Mouse (Mus musculus) intestine, embryonic 14.5 days (tissue): ENCODE measurements around the gene Hmgb2. TPM values are rescaled to one million over a fixed set of nuclear protein-coding genes. Genes with fewer than 3 reads are reported as not detected.
"Not testable (repeated sequence)": the region's sequence is repeated elsewhere in the genome, so short reads cannot be mapped to it uniquely, and the experiment has no call there.

Experiments
- ATAC-seq: fragments of 200-750 bp; cut with Nextera tagmentation; replicated peaks from 2 replicates; pipeline ENCODE4 v1.8.0; 2017; ENCODE audit warnings: low read depth, moderate number of reproducible peaks, moderate TSS enrichment, moderate library complexity; ENCODE audit not compliant: low FRiP score, low TSS enrichment
- DNase-seq: peaks from one replicate; pipeline ENCODE4 v3.0.0-alpha.2; 2018; ENCODE audit warnings: low spot score
- H3K27ac ChIP-seq: fragments of 300-500 bp; sonication (generic); 2 replicates; pipeline ENCODE4 v1.5.1; 2014; ENCODE audit warnings: low read depth, mild to moderate bottlenecking, control low read depth
- H3K27me3 ChIP-seq: fragments of 300-500 bp; sonication (generic); replicated peaks from 2 replicates; pipeline ENCODE4 v1.6.1; 2014; ENCODE audit warnings: low read length, control low read depth; ENCODE audit not compliant: control insufficient read depth, insufficient read depth
- H3K36me3 ChIP-seq: fragments of 300-500 bp; sonication (generic); 2 replicates; pipeline ENCODE4 v1.6.1; 2014; ENCODE audit warnings: low read length, control low read depth; ENCODE audit not compliant: control insufficient read depth, insufficient read depth
- H3K4me1 ChIP-seq: fragments of 300-500 bp; sonication (generic); replicated peaks from 2 replicates; pipeline ENCODE4 v1.6.1; 2014; ENCODE audit warnings: low read length, control low read depth, mixed read lengths; ENCODE audit not compliant: control insufficient read depth, insufficient read depth
- H3K4me2 ChIP-seq: fragments of 300-500 bp; sonication (generic); 2 replicates; pipeline ENCODE4 v1.6.1; 2014; ENCODE audit warnings: low read length
- H3K4me3 ChIP-seq: fragments of 300-500 bp; sonication (generic); 2 replicates; pipeline ENCODE4 v1.5.1; 2014; ENCODE audit warnings: low read depth, low read length, control low read depth, mixed read lengths
- H3K9ac ChIP-seq: fragments of 300-500 bp; sonication (generic); 2 replicates; pipeline ENCODE4 v1.6.1; 2014; ENCODE audit warnings: mild to moderate bottlenecking, low read length
- H3K9me3 ChIP-seq: fragments of 300-500 bp; sonication (generic); 2 replicates; pipeline ENCODE4 v1.6.1; 2016; ENCODE audit warnings: low read length, control low read depth; ENCODE audit not compliant: control insufficient read depth
- WGBS: fragments of 180-500 bp; shearing (Covaris S2); extraction: QIAGEN DNeasy Blood & Tissue Kit; methylation state at CpG from one replicate; pipeline ENCODE4 v1.1.7; 2014; 5-methylcytosine and 5-hydroxymethylcytosine counted together
- polyA plus RNA-seq: library from polyadenylated mRNA; unstranded; fragments of >200 nt; fragmentation: Nextera tagmentation; extraction: Ambion mirVana; gene quantifications from 2 replicates; pipeline ENCODE4 v1.2.1, GENCODE M21; 2014

Hmgb2 gene
- polyA plus RNA-seq, 1 experiment from 2014 or later, result 378 TPM

DNA sequence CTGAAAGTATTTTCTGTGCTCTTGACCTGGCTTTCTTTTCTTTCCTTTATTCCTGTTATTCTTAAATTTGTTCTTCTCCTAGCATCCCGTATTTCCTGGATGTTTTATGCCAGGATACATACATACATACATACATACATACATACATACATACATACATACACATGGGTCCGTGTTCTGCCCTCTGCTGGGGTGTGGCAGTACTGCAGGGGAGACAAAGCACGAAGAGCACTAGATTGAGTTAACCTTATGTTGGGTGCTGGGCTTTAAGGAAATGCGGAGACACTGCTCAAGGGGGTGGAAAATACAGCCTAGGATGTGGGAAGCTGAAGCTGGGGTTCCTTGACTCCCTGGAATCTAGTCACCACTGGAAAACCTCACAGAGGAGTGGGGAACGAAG, 8.1 kb upstream of the Hmgb2 start:
- 54% methylated on average over 5 of the region's 5 CpGs for WGBS
- Histone ChIP-seq H3K4me2 (no peak overlapping the region), H3K9me3 (no peaks in the 10 kb centered on the region), H3K4me1 (no peaks in the 10 kb centered on the region), H3K9ac (no peak overlapping the region), H3K27ac (no peak overlapping the region), H3K4me3 (no peak overlapping the region), H3K36me3 (no peaks in the 10 kb centered on the region), H3K27me3 (no peaks in the 10 kb centered on the region)
- DNase-seq, result peak; percentile 84
- no peak for ATAC-seq

DNA sequence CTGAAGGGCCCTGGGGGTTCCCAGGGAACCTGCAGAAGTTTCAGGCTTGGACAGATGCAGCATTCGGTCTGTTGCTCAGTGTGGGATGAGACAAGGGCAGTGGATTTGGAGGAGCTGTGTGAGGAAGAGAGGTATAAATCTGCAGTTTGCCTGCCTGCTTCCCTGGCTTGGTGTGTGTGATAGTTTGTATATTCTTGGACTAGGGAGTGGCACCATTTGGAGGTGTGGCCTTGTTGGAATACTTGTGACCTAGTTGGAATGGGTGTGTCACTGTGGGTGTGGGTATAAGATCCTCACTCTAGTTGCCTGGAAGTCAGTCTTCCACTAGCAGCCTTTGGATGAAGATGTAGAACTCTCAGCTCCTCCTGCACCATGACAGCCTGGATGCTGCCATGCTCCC, 6.2 kb upstream of the Hmgb2 start:
- ATAC-seq, H3K36me3 ChIP-seq, H3K4me1 ChIP-seq, H3K4me3 ChIP-seq, H3K27ac ChIP-seq, H3K9me3 ChIP-seq, H3K4me2 ChIP-seq, DNase-seq, H3K27me3 ChIP-seq, H3K9ac ChIP-seq: not testable (repeated sequence)
- 86% methylated on average over 1 of the region's 1 CpGs for WGBS

GRCm38 (mm10) chr8:57507556-57508063, 4.1 kb upstream of the Hmgb2 start:
- no peak for ATAC-seq
- DNase-seq, result peak; percentile 36
- no peaks in the 10 kb centered on the region for H3K36me3 ChIP-seq
- H3K4me3 ChIP-seq, result no peak overlapping the region
- no peak overlapping the region for H3K9ac ChIP-seq
- no peak overlapping the region for H3K4me2 ChIP-seq
- no peaks in the 10 kb centered on the region for H3K9me3 ChIP-seq
- WGBS, result 84% methylated on average over 4 of the region's 4 CpGs
- peaks cover 4% of the 10 kb centered on the region; the same call in 1 of the 2 replicates for H3K4me1 ChIP-seq
- no peaks in the 10 kb centered on the region for H3K27me3 ChIP-seq
- no peak overlapping the region for H3K27ac ChIP-seq

- Histone ChIP-seq H3K4me1 (peaks cover 4% of the 10 kb centered on the region; the same call in 1 of the 2 replicates), H3K9me3 (no peaks in the 10 kb centered on the region), H3K36me3 (peaks cover 5% of the 10 kb centered on the region), H3K4me3 (no peak overlapping the region), H3K4me2 (no peak overlapping the region), H3K27me3 (no peaks in the 10 kb centered on the region), H3K27ac (no peak overlapping the region), H3K9ac (no peak overlapping the region)
- ATAC-seq (no peak), DNase-seq (peak; percentile 35)
- 80% methylated on average over 4 of the region's 4 CpGs for WGBS
Measured at GRCm38 (mm10) chr8:57508657-57509056, 3.0 kb upstream of the Hmgb2 start.

GRCm38 (mm10) chr8:57510791-57511315, 854 bp upstream of the Hmgb2 start:
- no peaks in the 10 kb centered on the region for H3K9me3 ChIP-seq
- H3K4me3 ChIP-seq, result peak overlapping the region; percentile 88
- 1% methylated on average over 31 of the region's 31 CpGs for WGBS
- peak overlapping the region; percentile 89 for H3K4me2 ChIP-seq
- no peak for ATAC-seq
- H3K27ac ChIP-seq, result peak overlapping the region; percentile 100
- peaks cover 7% of the 10 kb centered on the region; the same call in 1 of the 2 replicates for H3K4me1 ChIP-seq
- no peaks in the 10 kb centered on the region for H3K27me3 ChIP-seq
- DNase-seq, result no peak
- peak overlapping the region; percentile 86 for H3K9ac ChIP-seq
- H3K36me3 ChIP-seq, result peaks cover 21% of the 10 kb centered on the region

GRCm38 (mm10) chr8:57512141-57513056, 692 bp downstream of the Hmgb2 start:
- peak overlapping the region; percentile 89 for H3K4me2 ChIP-seq
- peak; percentile 56 for ATAC-seq
- under 1% methylated on average over 67 of the region's 96 CpGs for WGBS

GRCm38 (mm10) chr8:57513178-57513661, 1.5 kb downstream of the Hmgb2 start:
- not testable (repeated sequence) for ATAC-seq, H3K9me3 ChIP-seq, H3K27me3 ChIP-seq, H3K4me1 ChIP-seq
- 9% methylated on average over 10 of the region's 10 CpGs for WGBS
- H3K36me3 ChIP-seq, result peaks cover 38% of the 10 kb centered on the region
- DNase-seq, result peak; percentile 53
- H3K9ac ChIP-seq, result peak overlapping the region; percentile 100
- H3K4me2 ChIP-seq, result peak overlapping the region; percentile 89
- H3K27ac ChIP-seq, result peak overlapping the region; percentile 100; the same call in 1 of the 2 replicates
- H3K4me3 ChIP-seq, result peak overlapping the region; percentile 88

More at GRCm38 (mm10) chr8:57512141-57513056, 692 bp downstream of the Hmgb2 start:
- peak; percentile 87 for DNase-seq
- H3K27ac ChIP-seq, result peak overlapping the region; percentile 100
- H3K9ac ChIP-seq, result peak overlapping the region; percentile 100
- H3K27me3 ChIP-seq, result no peaks in the 10 kb centered on the region
- H3K36me3 ChIP-seq, result peaks cover 30% of the 10 kb centered on the region
- H3K4me3 ChIP-seq, result peak overlapping the region; percentile 88
- no peaks in the 10 kb centered on the region for H3K9me3 ChIP-seq
- peaks cover 7% of the 10 kb centered on the region; the same call in 1 of the 2 replicates for H3K4me1 ChIP-seq

DNA sequence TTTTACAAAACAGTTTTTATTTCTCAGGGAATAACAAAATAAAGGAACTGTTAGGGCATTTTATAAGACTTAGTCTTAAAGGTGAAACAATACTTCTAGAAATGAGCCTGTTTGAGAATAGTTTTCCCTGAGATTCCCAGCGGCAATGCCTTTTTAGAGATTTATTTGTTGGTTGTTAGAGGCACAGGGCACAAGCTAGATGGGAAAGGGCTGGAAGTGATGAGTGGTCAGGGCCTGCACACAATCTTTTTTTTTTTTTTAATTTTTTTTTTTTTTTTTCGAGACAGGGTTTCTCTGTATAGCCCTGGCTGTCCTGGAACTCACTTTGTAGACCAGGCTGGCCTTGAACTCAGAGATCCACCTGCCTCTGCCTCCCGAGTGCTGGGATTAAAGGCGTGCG, 5.0 kb downstream of the Hmgb2 start:
- not testable (repeated sequence) for H3K27me3 ChIP-seq, H3K9ac ChIP-seq, H3K4me2 ChIP-seq, H3K9me3 ChIP-seq, H3K27ac ChIP-seq, ATAC-seq, H3K4me1 ChIP-seq, H3K4me3 ChIP-seq
- peaks cover 42% of the 10 kb centered on the region for H3K36me3 ChIP-seq
- 94% methylated on average over 4 of the region's 5 CpGs for WGBS
- DNase-seq, result peak; percentile 45
